Mouse (Mus musculus) olfactory bulb, adult 2 months (tissue): ENCODE measurements around the gene Arpp21.

ENCODE experiments used
- CTCF ChIP-seq: fragments of 200-500 bp; IDR thresholded peaks from 2 replicates; pipeline ENCODE4 v1.5.1; 2012; ENCODE audit warnings: low read depth, mild to moderate bottlenecking, low read length, moderate library complexity; ENCODE audit not compliant: insufficient read depth
- POLR2A ChIP-seq: fragments of 200-500 bp; IDR thresholded peaks from 2 replicates; pipeline ENCODE4 v1.6.1; 2012; ENCODE audit warnings: mild to moderate bottlenecking, low read depth, low read length, moderate library complexity; ENCODE audit not compliant: insufficient read depth

- TF ChIP-seq CTCF (no peak), POLR2A (no peak)
Measured at GRCm38 (mm10) chr9:112261556-112261955, 25.8 kb upstream of the Arpp21 start.
